Mouse (Mus musculus): Measurements from ENCODE around the gene Gsdmc4. TPM values are rescaled to one million over a fixed set of nuclear protein-coding genes. Genes with fewer than 3 reads are reported as not detected.
"Not testable (repeated sequence)": the region's sequence is repeated elsewhere in the genome, so short reads cannot be mapped to it uniquely, and the experiment has no call there.

Gene Gsdmc4
- polyA plus RNA-seq, 1 experiment from 2014 or later: not detected

DNA sequence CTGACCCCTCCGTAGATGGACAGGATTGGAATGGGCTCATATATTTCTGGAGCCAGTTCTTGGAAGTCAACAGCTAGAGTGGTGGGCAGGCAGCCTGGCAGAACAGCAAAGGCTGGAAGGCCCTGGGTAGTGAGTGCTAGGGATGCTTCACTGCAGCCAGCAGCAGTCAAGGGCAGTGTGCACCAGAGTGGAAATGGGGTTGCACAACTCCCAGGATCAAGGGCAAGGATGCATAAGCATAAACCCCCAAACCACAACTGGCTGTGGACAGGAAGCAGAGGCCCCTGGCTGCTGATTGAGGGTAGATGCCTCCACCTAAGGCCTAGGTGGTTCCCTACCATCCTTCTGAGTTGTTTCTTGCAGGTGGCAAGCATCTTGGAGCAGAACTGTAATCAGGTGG lies 12.4 kb upstream of the Gsdmc4 start:
- Histone ChIP-seq H3K9ac (ENCODE audit: low read depth, low read length) (no peak overlapping the region), H3K4me2 (ENCODE audit: low read depth, low read length) (no peak overlapping the region), H3K27me3 (ENCODE audit: control insufficient read depth, insufficient read depth, low read depth, low read length) (no peaks in the 10 kb centered on the region), H3K4me3 (ENCODE audit: low read depth, low read length) (no peak overlapping the region), H3K4me1 (ENCODE audit: control insufficient read depth, low read depth, low read length) (no peaks in the 10 kb centered on the region), H3K9me3 (replicated peaks; ENCODE audit: control insufficient read depth, low read length) (no peaks in the 10 kb centered on the region), H3K36me3 (ENCODE audit: control insufficient read depth, insufficient read depth) (peaks cover 4% of the 10 kb centered on the region), H3K27ac (ENCODE audit: low read length) (no peak overlapping the region)
- ATAC-seq (ENCODE audit: low read depth): no peak
- WGBS (ENCODE audit: insufficient replicate concordance): 70% methylated on average over 1 of the region's 1 CpGs

DNA sequence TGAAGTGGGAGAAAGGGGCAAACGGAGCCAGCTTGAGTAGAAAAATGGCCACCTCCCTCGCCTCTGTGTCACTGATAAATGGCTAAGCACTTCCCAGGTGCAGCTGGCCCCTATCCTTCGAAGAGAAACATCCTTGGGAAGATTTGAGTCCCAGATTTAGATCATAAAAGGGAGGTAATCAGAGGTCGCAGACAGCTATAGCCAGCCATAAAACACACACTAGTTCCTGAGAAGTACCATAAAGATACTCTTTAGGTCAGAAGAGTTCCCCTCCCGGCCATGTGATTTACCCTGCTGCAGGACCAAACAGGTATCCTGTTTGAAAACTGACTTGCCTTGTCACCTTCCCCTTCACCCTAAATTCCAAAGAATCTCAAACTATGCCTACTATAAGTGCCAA lies 9.5 kb upstream of the Gsdmc4 start:
- H3K27me3 ChIP-seq (ENCODE audit: control insufficient read depth, insufficient read depth, low read depth, low read length); ATAC-seq (ENCODE audit: low read depth); H3K4me2 ChIP-seq (ENCODE audit: low read depth, low read length); H3K9ac ChIP-seq (ENCODE audit: low read depth, low read length); H3K4me3 ChIP-seq (ENCODE audit: low read depth, low read length); H3K36me3 ChIP-seq (ENCODE audit: control insufficient read depth, insufficient read depth); H3K9me3 ChIP-seq (replicated peaks; ENCODE audit: control insufficient read depth, low read length); H3K27ac ChIP-seq (ENCODE audit: low read length); H3K4me1 ChIP-seq (ENCODE audit: control insufficient read depth, low read depth, low read length): not testable (repeated sequence)
- WGBS (ENCODE audit: insufficient replicate concordance): 29% methylated on average over 2 of the region's 5 CpGs

DNA sequence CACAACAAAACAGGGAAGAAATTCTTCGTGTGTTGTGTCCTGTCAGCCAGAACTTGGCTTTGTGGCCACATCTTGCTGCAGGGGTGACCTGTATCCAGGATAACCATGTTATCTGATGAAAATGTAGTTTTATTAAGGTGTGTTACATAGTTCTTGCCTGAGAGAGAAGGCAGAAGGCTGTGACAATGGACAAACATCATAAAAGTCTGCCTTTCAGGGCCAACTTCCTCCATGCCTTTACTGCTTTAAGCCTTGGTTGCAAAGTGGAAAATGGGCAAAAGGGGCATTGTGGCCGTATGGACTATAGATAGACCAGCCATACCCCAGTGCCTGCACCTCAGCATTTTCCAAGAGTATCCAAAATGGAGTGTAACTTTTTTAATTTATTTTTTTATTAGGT lies 7.6 kb upstream of the Gsdmc4 start:
- H3K9ac ChIP-seq (ENCODE audit: low read depth, low read length); H3K9me3 ChIP-seq (replicated peaks; ENCODE audit: control insufficient read depth, low read length); H3K4me2 ChIP-seq (ENCODE audit: low read depth, low read length); H3K27ac ChIP-seq (ENCODE audit: low read length); H3K36me3 ChIP-seq (ENCODE audit: control insufficient read depth, insufficient read depth); H3K4me1 ChIP-seq (ENCODE audit: control insufficient read depth, low read depth, low read length); H3K4me3 ChIP-seq (ENCODE audit: low read depth, low read length); ATAC-seq (ENCODE audit: low read depth); H3K27me3 ChIP-seq (ENCODE audit: control insufficient read depth, insufficient read depth, low read depth, low read length): not testable (repeated sequence)
- 37% methylated on average over 1 of the region's 2 CpGs for WGBS (ENCODE audit: insufficient replicate concordance)

DNA sequence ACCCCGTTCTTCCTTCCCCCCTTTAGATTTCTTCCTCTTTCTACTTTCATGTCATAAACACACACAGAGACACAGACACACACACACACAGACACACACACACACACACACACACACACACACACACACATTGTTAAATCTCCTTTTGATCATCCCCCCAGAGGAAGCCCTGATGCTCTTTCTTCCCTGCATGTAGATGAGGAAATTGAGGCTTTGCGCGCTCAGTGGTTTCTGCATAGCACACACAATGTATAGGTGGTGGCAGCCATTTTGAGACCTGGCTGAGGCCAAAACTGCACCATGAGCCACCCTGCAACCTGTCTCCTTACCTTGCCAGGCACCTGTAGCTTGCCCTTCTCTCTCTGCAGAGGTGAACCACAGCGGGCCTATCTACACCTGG lies 4.5 kb upstream of the Gsdmc4 start:
- H3K9ac ChIP-seq (ENCODE audit: low read depth, low read length); H3K36me3 ChIP-seq (ENCODE audit: control insufficient read depth, insufficient read depth); ATAC-seq (ENCODE audit: low read depth); H3K9me3 ChIP-seq (replicated peaks; ENCODE audit: control insufficient read depth, low read length); H3K4me1 ChIP-seq (ENCODE audit: control insufficient read depth, low read depth, low read length); H3K4me3 ChIP-seq (ENCODE audit: low read depth, low read length); H3K27me3 ChIP-seq (ENCODE audit: control insufficient read depth, insufficient read depth, low read depth, low read length); H3K27ac ChIP-seq (ENCODE audit: low read length); H3K4me2 ChIP-seq (ENCODE audit: low read depth, low read length): not testable (repeated sequence)
- WGBS (ENCODE audit: insufficient replicate concordance): 61% methylated on average over 3 of the region's 4 CpGs

DNA sequence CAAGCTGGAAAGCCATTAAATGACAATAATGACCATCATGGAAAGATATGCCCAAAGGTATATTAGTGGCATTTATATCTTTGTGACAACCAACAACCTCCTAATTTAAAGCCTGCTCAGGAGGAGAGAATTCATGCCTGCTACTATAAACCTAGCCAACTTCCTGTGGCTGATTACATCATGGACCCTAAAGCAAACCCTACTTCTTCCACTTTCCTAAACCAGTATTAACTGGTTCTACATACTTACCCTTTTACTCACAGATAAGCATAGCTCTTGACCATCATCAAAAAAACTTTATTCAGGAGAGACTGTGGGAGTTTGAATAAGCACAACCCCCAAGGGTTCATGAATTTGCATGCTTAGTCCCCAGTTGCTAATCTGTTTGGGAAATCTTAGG lies 2.2 kb downstream of the Gsdmc4 start:
- not testable (repeated sequence) for H3K36me3 ChIP-seq (ENCODE audit: control insufficient read depth, insufficient read depth); H3K4me1 ChIP-seq (ENCODE audit: control insufficient read depth, low read depth, low read length); H3K4me2 ChIP-seq (ENCODE audit: low read depth, low read length); ATAC-seq (ENCODE audit: low read depth); H3K9ac ChIP-seq (ENCODE audit: low read depth, low read length); H3K27me3 ChIP-seq (ENCODE audit: control insufficient read depth, insufficient read depth, low read depth, low read length); H3K4me3 ChIP-seq (ENCODE audit: low read depth, low read length); H3K27ac ChIP-seq (ENCODE audit: low read length); H3K9me3 ChIP-seq (replicated peaks; ENCODE audit: control insufficient read depth, low read length)

DNA sequence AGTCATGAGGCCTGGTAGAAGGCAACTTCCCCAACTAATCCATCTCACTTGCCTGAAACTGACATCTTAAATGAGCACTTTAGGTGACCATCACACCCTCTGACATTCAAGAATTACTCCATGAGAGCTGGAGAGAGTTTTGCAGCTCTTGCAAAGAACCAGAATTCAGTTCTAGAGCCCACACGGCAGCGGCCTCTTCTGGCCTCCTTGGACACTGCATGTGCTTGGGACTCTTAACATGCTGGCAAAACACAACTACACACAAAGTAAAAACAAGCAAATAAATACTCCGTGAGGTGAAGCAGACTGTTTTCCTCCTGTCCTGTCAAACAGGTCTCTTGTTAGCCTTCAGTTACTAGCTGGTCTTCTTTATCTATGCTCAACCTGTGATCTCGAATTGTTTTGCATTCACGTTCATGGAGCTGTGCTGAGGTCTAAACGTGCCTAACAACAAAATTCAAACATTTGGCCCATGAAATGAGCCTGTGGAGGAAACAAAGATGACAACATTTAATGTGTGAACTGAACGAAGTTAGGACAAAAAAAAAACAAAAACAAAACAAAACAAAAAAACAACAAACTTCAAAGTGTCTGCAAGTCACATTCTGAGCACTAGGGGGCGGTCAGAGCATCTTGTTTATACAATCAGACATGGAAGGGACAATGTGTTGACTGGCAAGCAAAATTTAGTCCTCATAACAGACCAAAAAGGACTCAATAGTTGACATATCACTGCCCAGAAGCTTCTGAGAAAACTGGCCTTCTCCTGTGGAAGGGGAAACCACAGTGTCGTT lies 16.3 kb downstream of the Gsdmc4 start:
- H3K9ac ChIP-seq (ENCODE audit: low read depth, low read length); H3K27me3 ChIP-seq (ENCODE audit: control insufficient read depth, insufficient read depth, low read depth, low read length); H3K4me1 ChIP-seq (ENCODE audit: control insufficient read depth, low read depth, low read length); H3K36me3 ChIP-seq (ENCODE audit: control insufficient read depth, insufficient read depth); H3K9me3 ChIP-seq (replicated peaks; ENCODE audit: control insufficient read depth, low read length); H3K27ac ChIP-seq (ENCODE audit: low read length); ATAC-seq (ENCODE audit: low read depth): not testable (repeated sequence)
- peak overlapping the region; percentile 32 for H3K4me2 ChIP-seq (ENCODE audit: low read depth, low read length)
- 17% methylated on average over 9 of the region's 9 CpGs for WGBS (ENCODE audit: insufficient replicate concordance)
- H3K4me3 ChIP-seq (ENCODE audit: low read depth, low read length): 0 out of 2 replicates have a peak overlapping the region, but pooled peaks have one; percentile 6

DNA sequence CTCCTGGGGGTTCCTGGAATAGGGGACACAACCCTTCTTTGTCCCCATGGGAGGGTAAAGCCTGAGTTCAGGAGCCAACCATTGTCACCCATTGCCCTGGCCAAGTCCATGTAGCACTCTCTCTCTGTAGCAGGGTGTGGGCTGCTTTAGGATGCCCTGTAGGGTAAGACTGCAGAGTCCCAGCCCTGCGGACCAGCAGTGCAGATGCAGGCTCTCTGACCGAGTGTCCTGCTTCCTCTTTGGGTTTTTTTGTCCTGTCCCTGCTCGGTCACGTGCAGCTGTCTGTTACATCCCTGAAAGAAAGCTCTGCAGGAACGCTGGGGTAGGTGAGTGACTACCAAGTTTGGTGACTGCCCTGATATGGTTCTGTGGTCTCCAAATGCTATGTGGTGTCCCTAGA lies 23.7 kb downstream of the Gsdmc4 start:
- not testable (repeated sequence) for H3K27me3 ChIP-seq (ENCODE audit: control insufficient read depth, insufficient read depth, low read depth, low read length); H3K4me3 ChIP-seq (ENCODE audit: low read depth, low read length); H3K36me3 ChIP-seq (ENCODE audit: control insufficient read depth, insufficient read depth); H3K4me2 ChIP-seq (ENCODE audit: low read depth, low read length); H3K4me1 ChIP-seq (ENCODE audit: control insufficient read depth, low read depth, low read length); H3K9ac ChIP-seq (ENCODE audit: low read depth, low read length); ATAC-seq (ENCODE audit: low read depth); H3K27ac ChIP-seq (ENCODE audit: low read length); H3K9me3 ChIP-seq (replicated peaks; ENCODE audit: control insufficient read depth, low read length)
- WGBS (ENCODE audit: insufficient replicate concordance): 28% methylated on average over 3 of the region's 5 CpGs

DNA sequence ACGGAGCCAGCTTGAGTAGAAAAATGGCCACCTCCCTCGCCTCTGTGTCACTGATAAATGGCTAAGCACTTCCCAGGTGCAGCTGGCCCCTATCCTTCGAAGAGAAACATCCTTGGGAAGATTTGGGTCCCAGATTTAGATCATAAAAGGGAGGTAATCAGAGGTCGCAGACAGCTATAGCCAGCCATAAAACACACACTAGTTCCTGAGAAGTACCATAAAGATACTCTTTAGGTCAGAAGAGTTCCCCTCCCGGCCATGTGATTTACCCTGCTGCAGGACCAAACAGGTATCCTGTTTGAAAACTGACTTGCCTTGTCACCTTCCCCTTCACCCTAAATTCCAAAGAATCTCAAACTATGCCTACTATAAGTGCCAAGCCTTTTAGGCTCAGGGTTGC lies 24.1 kb downstream of the Gsdmc4 start:
- H3K27ac ChIP-seq (ENCODE audit: low read length); ATAC-seq (ENCODE audit: low read depth); H3K4me3 ChIP-seq (ENCODE audit: low read depth, low read length); H3K36me3 ChIP-seq (ENCODE audit: control insufficient read depth, insufficient read depth); H3K9me3 ChIP-seq (replicated peaks; ENCODE audit: control insufficient read depth, low read length); H3K27me3 ChIP-seq (ENCODE audit: control insufficient read depth, insufficient read depth, low read depth, low read length); H3K4me2 ChIP-seq (ENCODE audit: low read depth, low read length); H3K9ac ChIP-seq (ENCODE audit: low read depth, low read length); H3K4me1 ChIP-seq (ENCODE audit: control insufficient read depth, low read depth, low read length): not testable (repeated sequence)
- no CpG with 5 or more reads among the region's 5 CpGs for WGBS (ENCODE audit: insufficient replicate concordance)

DNA sequence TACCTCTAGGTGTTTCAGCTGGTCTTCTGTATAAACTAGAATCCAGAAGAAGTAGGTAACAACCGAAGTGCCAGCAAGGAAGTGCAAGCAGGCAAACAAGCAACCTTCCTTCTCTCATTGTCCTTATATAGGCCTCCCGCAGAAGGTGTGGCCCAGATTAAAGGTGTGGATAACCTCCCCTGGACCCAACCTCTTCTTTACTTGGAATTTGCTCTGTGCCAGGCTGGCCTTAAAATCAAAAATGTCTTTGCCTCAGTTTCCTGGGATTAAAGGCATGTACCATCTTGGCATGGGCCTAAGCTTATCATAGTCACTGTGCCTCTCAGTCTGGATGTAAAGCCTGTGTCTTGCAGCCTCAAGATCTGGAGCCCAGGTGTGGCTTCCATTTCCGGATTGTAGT lies 33.6 kb downstream of the Gsdmc4 start, which contains the start of gene Gsdmc3:
Gsdmc3 (minus strand) TSS at position 101 of the 400 bp plus-strand sequence.
- not testable (repeated sequence) for ATAC-seq (ENCODE audit: low read depth); H3K4me1 ChIP-seq (ENCODE audit: control insufficient read depth, low read depth, low read length)

More for the DNA sequence above, 33.6 kb downstream of the Gsdmc4 start, which contains the start of gene Gsdmc3:
- H3K27me3 ChIP-seq (ENCODE audit: control insufficient read depth, insufficient read depth, low read depth, low read length); H3K9ac ChIP-seq (ENCODE audit: low read depth, low read length); H3K4me2 ChIP-seq (ENCODE audit: low read depth, low read length); H3K9me3 ChIP-seq (replicated peaks; ENCODE audit: control insufficient read depth, low read length); H3K27ac ChIP-seq (ENCODE audit: low read length); H3K36me3 ChIP-seq (ENCODE audit: control insufficient read depth, insufficient read depth); H3K4me3 ChIP-seq (ENCODE audit: low read depth, low read length): not testable (repeated sequence)
- WGBS (ENCODE audit: insufficient replicate concordance): 65% methylated on average over 1 of the region's 3 CpGs

All from liver, embryonic 16.5 days (tissue).